Mouse (Mus musculus) liver, embryonic 11.5 days (tissue): ENCODE results near the gene Tmem39a. TPM values are rescaled to one million over a fixed set of nuclear protein-coding genes. Genes with fewer than 3 reads are reported as not detected.

Experiments used
- ATAC-seq: fragments of 200-750 bp; cut with Nextera tagmentation; replicated peaks from 2 replicates; pipeline ENCODE4 v1.8.0; 2017; ENCODE audit warnings: moderate number of reproducible peaks, mild to moderate bottlenecking, moderate TSS enrichment, moderate library complexity; ENCODE audit not compliant: low FRiP score
- DNase-seq: peaks from one replicate; pipeline ENCODE4 v3.0.0-alpha.2; 2017; ENCODE audit warnings: low spot score
- H3K27ac ChIP-seq: fragments of 300-500 bp; sonication (generic); 2 replicates; pipeline ENCODE4 v1.5.1; 2014; ENCODE audit warnings: mild to moderate bottlenecking, low read depth, low read length, control low read depth
- H3K27me3 ChIP-seq: fragments of 300-500 bp; sonication (generic); replicated peaks from 2 replicates; pipeline ENCODE4 v1.6.1; 2014; ENCODE audit warnings: low read length, mixed read lengths; ENCODE audit not compliant: control insufficient read depth, insufficient read depth
- H3K36me3 ChIP-seq: fragments of 300-500 bp; sonication (generic); 2 replicates; pipeline ENCODE4 v1.6.1; 2014; ENCODE audit warnings: mild to moderate bottlenecking, low read length, moderate library complexity, mixed read lengths; ENCODE audit not compliant: control insufficient read depth, insufficient read depth
- H3K4me1 ChIP-seq: fragments of 300-500 bp; sonication (generic); replicated peaks from 2 replicates; pipeline ENCODE4 v1.6.1; 2014; ENCODE audit warnings: low read length, mixed read lengths; ENCODE audit not compliant: control insufficient read depth, insufficient read depth
- H3K4me2 ChIP-seq: fragments of 300-500 bp; sonication (generic); 2 replicates; pipeline ENCODE4 v1.6.1; 2014; ENCODE audit warnings: mild to moderate bottlenecking, control low read depth, moderate library complexity
- H3K4me3 ChIP-seq: fragments of 300-500 bp; sonication (generic); 2 replicates; pipeline ENCODE4 v1.5.1; 2014; ENCODE audit warnings: low read depth, low read length, control low read depth
- H3K9ac ChIP-seq: fragments of 300-500 bp; sonication (generic); 2 replicates; pipeline ENCODE4 v1.6.1; 2014; ENCODE audit warnings: low read depth, low read length, control low read depth
- H3K9me3 ChIP-seq: fragments of 300-500 bp; sonication (generic); 2 replicates; pipeline ENCODE4 v1.6.1; 2016; ENCODE audit warnings: low read length, inconsistent platforms, mixed read lengths; ENCODE audit not compliant: control insufficient read depth
- WGBS: fragments of 180-500 bp; shearing (Covaris S2); extraction: QIAGEN DNeasy Blood & Tissue Kit; methylation state at CpG from one replicate; pipeline ENCODE4 v1.1.7; 2014; 5-methylcytosine and 5-hydroxymethylcytosine counted together
- polyA plus RNA-seq: library from polyadenylated mRNA; unstranded; fragments of >200 nt; fragmentation: Nextera tagmentation; extraction: Ambion mirVana; gene quantifications from 2 replicates; pipeline ENCODE4 v1.2.1, GENCODE M21; 2014

Gene Tmem39a
- polyA plus RNA-seq, 1 experiment from 2014 or later = 88.7 TPM

GRCm38 (mm10) chr16:38538716-38539380 is 19.6 kb upstream of the Tmem39a start:
- Histone ChIP-seq H3K4me1 (no peaks in the 10 kb centered on the region), H3K9me3 (no peaks in the 10 kb centered on the region), H3K27ac (no peak overlapping the region), H3K9ac (no peak overlapping the region), H3K4me3 (no peak overlapping the region), H3K36me3 (peaks cover 19% of the 10 kb centered on the region), H3K27me3 (no peaks in the 10 kb centered on the region), H3K4me2 (no peak overlapping the region)
- 83% methylated on average over 13 of the region's 13 CpGs for WGBS
- ATAC-seq (no peak), DNase-seq (no peak)

- DNase-seq (no peak), ATAC-seq (no peak)
- Histone ChIP-seq H3K4me2 (no peak overlapping the region), H3K9ac (no peak overlapping the region), H3K4me3 (no peak overlapping the region), H3K27me3 (0 out of 2 replicates have a peak, but pooled peaks cover under 1% of the 10 kb centered on the region), H3K27ac (no peak overlapping the region), H3K4me1 (peaks cover 8% of the 10 kb centered on the region; the same call in 1 of the 2 replicates), H3K9me3 (no peaks in the 10 kb centered on the region), H3K36me3 (0 out of 2 replicates have a peak, but pooled peaks cover 6% of the 10 kb centered on the region)
- 96% methylated on average over 1 of the region's 1 CpGs for WGBS
These were observed 10.5 kb upstream of the Tmem39a start for GRCm38 (mm10) chr16:38548000-38548399.

GRCm38 (mm10) chr16:38549479-38550396 is 8.8 kb upstream of the Tmem39a start, which contains the start of gene Poglut1:
Poglut1 (minus strand) TSS chr16:38550258.
- Histone ChIP-seq H3K4me2 (peak within 1 kb of the TSS; percentile 73), H3K27ac (no peak within 1 kb of the TSS), H3K9me3 (no peaks in the 10 kb centered on the region), H3K9ac (peak within 1 kb of the TSS; percentile 72), H3K4me1 (peaks cover 8% of the 10 kb centered on the region; the same call in 1 of the 2 replicates), H3K36me3 (0 out of 2 replicates have a peak, but pooled peaks cover 4% of the 10 kb centered on the region), H3K27me3 (0 out of 2 replicates have a peak, but pooled peaks cover 2% of the 10 kb centered on the region), H3K4me3 (peak within 1 kb of the TSS; percentile 70)
- ATAC-seq = peak; percentile 83
- WGBS = 3% methylated on average over 54 of the region's 54 CpGs
- peak; percentile 78 for DNase-seq

- ATAC-seq (no peak), DNase-seq (no peak)
- 84% methylated on average over 3 of the region's 3 CpGs for WGBS
- H3K4me2 ChIP-seq = no peak overlapping the region
- no peak overlapping the region for H3K27ac ChIP-seq
- H3K9ac ChIP-seq = no peak overlapping the region
- no peaks in the 10 kb centered on the region for H3K4me1 ChIP-seq
- H3K36me3 ChIP-seq = no peaks in the 10 kb centered on the region
- H3K27me3 ChIP-seq = peaks cover 14% of the 10 kb centered on the region
- H3K4me3 ChIP-seq = no peak overlapping the region
- no peaks in the 10 kb centered on the region for H3K9me3 ChIP-seq
These were observed 2.5 kb upstream of the Tmem39a start for GRCm38 (mm10) chr16:38555988-38556387.

- Histone ChIP-seq H3K27ac (peak overlapping the region; percentile 67), H3K4me2 (peak overlapping the region; percentile 80), H3K27me3 (peaks cover 12% of the 10 kb centered on the region), H3K9me3 (no peaks in the 10 kb centered on the region), H3K4me3 (peak overlapping the region; percentile 93), H3K4me1 (no peaks in the 10 kb centered on the region), H3K9ac (peak overlapping the region; percentile 92), H3K36me3 (peaks cover 5% of the 10 kb centered on the region; the same call in 1 of the 2 replicates)
- WGBS = 7% methylated on average over 37 of the region's 37 CpGs
- ATAC-seq (peak; percentile 94), DNase-seq (peak; percentile 92)
These were observed 3.9 kb downstream of the Tmem39a start for GRCm38 (mm10) chr16:38562131-38562967.

GRCm38 (mm10) chr16:38562968-38563327 is 4.5 kb downstream of the Tmem39a start:
- Histone ChIP-seq H3K4me3 (peak overlapping the region; percentile 93), H3K4me1 (no peaks in the 10 kb centered on the region), H3K9me3 (no peaks in the 10 kb centered on the region), H3K27ac (peak overlapping the region; percentile 67), H3K36me3 (peaks cover 5% of the 10 kb centered on the region; the same call in 1 of the 2 replicates), H3K27me3 (peaks cover 12% of the 10 kb centered on the region), H3K9ac (peak overlapping the region; percentile 92), H3K4me2 (peak overlapping the region; percentile 80)
- ATAC-seq (peak; percentile 69), DNase-seq (no peak)
- under 1% methylated on average over 25 of the region's 25 CpGs for WGBS

- 30% methylated on average over 10 of the region's 10 CpGs for WGBS
- peaks cover 5% of the 10 kb centered on the region; the same call in 1 of the 2 replicates for H3K36me3 ChIP-seq
- H3K27me3 ChIP-seq = peaks cover 8% of the 10 kb centered on the region; the same call in 1 of the 2 replicates
- ATAC-seq = no peak
- no peak overlapping the region for H3K27ac ChIP-seq
- DNase-seq = no peak
- no peaks in the 10 kb centered on the region for H3K4me1 ChIP-seq
- peak overlapping the region; percentile 93 for H3K4me3 ChIP-seq
- peak overlapping the region; percentile 92 for H3K9ac ChIP-seq
- peak overlapping the region; percentile 80 for H3K4me2 ChIP-seq
- H3K9me3 ChIP-seq = no peaks in the 10 kb centered on the region
These were observed 5.0 kb downstream of the Tmem39a start for GRCm38 (mm10) chr16:38563516-38563915.

GRCm38 (mm10) chr16:38568192-38568591 is 9.7 kb downstream of the Tmem39a start:
- H3K36me3 ChIP-seq = peaks cover 18% of the 10 kb centered on the region; the same call in 1 of the 2 replicates
- DNase-seq (no peak), ATAC-seq (no peak)
- no peak overlapping the region for H3K4me3 ChIP-seq
- no peak overlapping the region for H3K4me2 ChIP-seq
- H3K4me1 ChIP-seq = no peaks in the 10 kb centered on the region
- H3K9me3 ChIP-seq = no peaks in the 10 kb centered on the region
- H3K9ac ChIP-seq = no peak overlapping the region
- 90% methylated on average over 5 of the region's 5 CpGs for WGBS
- H3K27me3 ChIP-seq = no peaks in the 10 kb centered on the region
- no peak overlapping the region for H3K27ac ChIP-seq
